Mouse (Mus musculus): ENCODE measurements around the gene Pfdn4.
"Not testable (repeated sequence)": the region's sequence is repeated elsewhere in the genome, so short reads cannot be mapped to it uniquely, and the experiment has no call there.

The Pfdn4 gene

DNA sequence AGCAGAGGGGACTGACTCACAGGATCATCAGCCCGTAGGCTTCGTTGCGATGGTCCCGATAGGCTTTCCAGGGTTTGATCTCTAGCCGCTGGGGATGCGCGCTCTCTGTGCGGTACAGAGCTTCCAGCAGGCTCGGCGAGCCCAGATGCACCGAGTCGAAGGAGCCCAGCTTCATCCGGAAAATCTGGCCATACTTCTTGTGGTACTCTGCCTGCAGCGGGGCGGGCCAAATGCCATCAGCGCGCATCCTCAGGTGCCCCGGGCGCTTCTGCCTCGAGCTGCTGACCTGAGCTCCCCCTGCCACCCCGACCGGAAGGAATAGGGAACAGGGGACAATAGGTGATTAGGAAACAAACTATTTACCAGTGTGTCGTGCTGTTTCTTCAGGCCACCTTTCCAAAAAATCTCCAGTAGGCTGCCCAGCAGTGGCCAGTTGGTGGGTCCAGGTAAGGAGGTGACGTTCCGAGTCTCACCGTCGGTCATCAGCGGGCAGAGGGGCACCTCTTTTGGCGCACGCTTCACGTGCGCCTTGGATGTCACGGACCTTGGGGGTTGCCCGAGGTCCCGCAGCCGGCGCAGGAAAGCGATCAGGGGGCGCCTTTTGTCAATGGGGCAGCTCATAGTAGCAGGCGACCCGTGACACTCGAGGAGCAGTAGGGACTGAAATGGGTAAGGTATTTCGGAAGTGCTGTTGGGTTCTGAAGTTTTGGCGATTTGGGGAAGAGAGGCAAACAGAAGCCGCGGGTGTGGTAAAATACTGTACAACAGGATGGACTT, at the start of gene Pfdn4:
Gene Pfdn4 (plus strand): TSS at position 275 of the 777 bp plus-strand sequence.
- no peak for DNase-seq (ENCODE audit: low spot score)

DNA sequence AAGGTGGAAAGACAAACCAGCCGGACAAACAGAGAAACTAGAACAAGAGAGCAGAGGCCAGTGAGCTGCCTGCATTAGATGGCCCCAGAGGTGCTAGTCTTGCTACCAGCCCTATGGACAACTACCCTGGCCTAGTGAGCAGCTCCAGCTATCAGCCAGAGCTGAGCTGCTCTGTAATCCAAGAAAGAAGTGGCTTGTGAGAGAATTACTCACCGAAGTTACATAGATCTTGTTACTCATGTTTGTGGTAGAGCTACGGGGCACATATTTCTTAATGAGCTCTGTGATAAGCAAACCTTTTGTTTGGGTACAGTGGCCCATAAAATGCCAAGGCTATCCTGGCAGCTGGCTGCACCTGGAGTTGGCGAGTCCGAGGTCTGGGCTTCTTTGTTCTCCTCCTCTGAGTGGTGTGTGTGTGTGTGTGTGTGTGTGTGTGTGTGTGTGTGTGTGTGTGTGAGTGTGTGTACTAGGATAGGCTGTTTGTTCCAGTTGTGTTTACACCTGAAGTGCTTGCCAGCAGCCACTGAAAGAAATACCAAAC, 49.3 kb upstream of the Pfdn4 start:
- no peak for DNase-seq (ENCODE audit: low spot score)

DNA sequence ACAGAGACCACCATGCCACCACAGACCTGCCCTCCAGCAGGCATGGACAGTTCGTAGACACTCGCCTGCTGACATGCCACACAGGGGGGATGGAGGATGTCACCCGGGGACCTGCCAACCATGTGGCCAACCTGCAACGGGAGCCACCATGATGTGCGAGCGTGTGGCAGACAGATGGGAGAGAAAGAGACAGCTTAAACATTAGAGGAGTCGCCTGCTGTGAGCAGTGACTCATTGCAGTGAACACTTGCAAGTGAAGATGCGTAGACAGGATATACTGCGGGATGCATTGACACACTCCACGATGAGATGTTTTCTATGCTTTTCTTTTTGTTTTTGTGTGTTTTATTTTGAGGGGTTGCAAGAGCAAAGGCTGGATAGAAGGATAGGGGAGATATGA, 48.6 kb upstream of the Pfdn4 start:
- no peak for DNase-seq (ENCODE audit: low spot score)

DNA sequence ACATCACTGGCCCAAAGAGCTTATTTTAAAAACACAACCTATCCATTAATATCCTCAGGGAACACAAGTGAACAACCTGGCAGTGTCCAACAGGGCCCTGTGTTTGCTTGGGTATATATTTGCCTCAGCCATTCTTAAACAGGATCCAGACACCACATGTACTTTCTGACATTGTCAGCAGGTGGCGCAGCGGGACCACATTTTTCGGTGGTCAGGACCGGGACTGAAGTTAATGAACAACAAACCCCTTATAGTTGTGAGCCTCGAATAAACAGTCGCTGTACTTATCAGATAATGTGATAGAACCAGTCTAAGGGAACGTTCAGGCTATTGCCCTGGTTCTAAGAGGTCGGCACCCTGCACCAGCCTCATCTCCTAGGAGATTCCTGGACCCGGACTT, 45.3 kb upstream of the Pfdn4 start:
- peak; percentile 44 for DNase-seq (ENCODE audit: low spot score)

DNA sequence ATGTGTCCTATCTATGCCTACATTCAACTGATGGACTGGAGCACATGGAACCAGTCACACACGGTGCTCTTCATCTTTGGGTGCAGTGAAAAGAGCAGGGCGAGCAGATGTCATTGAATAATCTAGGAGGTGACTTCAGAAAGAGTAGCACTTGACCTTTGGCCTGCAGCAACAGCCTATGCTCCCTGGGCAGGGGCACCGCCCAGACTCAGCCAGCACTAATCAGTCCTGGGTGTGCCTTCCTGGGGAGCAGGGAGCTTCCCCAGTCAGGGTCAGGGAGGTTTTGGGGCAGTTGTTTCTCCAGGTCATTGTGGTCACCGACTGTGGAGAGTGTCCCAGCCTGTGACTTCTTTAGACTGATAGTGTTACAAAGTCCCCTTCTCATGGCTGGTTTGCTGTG, 42.4 kb upstream of the Pfdn4 start:
- DNase-seq (ENCODE audit: low spot score): not testable (repeated sequence)

DNA sequence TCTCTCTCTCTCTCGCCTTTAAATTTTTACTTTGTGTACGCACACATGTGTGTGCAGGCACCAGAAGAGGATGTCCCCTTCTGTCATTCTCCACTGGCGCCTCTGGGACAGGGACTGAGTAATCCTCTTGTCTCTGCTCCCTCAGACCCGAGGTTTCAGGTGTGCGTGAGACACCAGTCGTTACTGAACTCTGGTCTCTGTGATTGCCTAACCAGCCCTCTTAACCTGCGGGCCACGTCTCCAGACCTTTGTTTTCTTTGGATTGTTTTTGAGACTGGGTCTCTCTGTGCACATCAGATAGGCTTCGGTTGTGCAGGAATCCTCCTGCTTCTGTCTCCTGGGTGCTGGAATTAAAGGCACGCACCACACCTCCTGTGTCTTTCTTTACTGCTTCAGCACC, 37.0 kb upstream of the Pfdn4 start:
- DNase-seq (ENCODE audit: low spot score): no peak

DNA sequence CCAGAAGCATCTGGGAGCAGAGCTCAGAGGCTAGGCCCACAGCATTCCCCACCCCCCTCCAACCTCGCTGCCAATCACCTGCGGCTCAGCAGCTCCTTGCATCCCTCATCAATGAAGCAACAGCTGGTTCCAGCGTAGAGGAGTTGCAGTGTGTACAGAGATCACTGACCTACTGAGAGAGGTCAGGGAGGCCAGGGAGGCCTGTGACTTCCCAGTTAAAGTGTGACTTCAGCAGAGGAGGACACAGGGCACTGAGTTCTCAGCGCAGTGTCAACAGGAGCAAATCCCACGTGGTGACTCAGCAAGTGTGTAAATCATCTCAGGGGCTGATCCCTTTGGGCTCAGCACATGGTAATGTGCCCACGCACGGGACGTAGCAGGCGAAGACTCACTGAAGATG, 36.4 kb upstream of the Pfdn4 start:
- DNase-seq (ENCODE audit: low spot score): no peak

DNA sequence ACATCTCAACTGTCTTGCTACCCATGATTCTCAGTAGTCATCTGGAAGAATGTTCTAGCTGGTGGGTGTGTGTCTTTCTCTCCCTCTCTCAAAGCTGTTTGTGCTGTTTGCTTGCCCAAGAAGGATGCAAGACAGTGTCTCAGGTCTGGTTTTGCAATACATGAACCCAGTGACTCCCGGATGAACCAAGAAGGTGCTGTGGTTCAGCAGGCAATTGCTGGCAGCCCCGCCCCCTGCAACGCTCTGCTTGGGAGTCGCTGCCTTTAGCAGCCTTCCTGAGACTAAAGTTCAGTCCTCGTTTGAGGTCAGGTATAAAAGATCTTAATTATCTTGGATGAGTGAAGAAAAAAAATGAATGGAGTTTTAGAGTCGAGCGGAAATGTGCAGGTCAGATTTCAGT, 34.6 kb upstream of the Pfdn4 start:
- DNase-seq (ENCODE audit: low spot score): no peak

DNA sequence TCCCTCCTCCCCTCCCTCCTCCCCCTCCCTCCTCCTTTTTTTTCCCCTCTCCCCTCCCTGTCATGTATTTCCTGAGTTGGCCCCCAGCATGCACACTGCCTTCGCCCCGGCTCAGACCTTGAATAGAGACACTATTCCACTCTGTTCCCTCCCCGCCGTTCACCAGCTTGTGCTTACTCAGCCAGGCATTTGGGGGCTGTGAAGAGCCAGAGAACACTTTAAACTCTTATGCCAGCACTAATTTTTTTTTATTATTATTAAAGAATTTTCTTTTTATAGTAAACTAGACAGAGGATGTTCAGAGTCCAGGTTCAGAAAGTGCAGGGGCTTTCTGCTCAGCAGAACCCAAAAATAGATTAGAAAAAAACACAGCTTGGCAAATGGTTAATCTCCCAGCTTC, 31.4 kb upstream of the Pfdn4 start:
- DNase-seq (ENCODE audit: low spot score): no peak

DNA sequence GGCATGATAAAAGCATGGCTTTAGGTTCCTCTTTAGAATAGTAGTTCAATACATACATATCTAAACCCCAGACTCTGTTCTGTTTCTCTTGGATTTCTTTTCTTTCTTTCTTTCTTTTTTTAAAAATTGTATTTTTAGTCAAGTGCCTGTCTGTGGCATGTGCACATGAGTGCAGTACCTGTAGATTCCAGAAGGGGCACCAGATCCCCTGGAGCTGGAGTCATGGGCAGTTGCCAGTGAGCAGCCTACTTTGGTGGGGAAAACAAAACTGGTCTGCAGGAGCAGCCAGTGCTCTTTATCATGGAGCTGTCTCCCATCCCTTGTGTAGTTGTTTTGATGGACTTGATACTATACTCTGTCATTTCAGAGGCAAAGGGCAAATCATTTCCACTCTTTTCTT, 28.2 kb upstream of the Pfdn4 start:
- peak; percentile 5 for DNase-seq (ENCODE audit: low spot score)

DNA sequence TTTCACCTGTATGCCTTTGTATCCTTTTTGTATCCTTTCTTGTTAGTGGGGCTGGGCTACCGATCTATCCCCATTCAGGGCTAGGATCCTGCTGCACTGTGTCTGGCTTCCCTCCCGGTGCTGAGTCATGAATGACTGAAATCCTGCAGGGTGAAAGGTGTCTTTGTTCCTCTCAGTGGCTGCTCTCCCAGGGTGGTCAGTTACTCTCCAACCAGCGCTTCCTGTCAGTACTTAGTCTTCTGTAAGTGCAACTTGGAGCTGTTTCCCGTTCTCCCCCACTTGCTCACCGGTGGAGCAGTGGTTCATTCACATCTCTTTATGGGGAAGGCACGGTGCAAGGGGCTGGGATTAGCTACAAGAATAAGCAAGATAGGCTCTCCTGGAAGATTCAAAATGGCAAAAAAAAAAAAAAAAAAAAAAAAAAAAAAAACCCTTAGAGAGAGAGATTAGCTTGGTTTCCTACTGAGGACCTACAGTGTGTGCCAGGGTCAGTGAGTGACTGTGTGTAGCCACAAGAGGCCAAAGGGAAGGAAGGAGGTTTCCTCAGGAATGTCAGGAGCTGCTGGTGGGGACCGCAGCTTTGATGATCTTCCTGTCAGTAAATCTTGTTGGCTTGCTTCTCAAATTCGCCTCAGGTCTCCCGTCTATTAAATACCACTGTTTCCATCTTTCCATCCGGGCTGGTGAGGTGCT, 26.5 kb upstream of the Pfdn4 start:
- DNase-seq (ENCODE audit: low spot score): no peak

DNA sequence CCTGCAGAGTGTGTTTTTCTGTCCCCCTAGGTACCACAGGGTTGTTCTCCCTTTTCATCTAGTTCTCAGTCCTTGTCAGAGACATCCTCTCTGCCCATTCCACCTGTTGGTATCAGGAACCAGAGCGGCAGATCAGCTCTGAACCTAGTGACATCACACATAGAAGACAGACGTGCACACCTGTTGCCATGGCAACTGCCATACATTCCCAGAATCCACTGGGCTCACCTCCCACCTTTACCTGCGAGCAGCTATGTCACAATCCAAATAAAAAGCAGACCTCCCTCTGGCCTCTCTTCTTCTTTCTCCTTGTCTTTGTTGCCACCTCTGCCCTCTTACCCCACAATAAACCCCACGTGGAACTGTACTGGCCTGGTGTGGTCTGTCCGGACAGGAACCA, 25.6 kb upstream of the Pfdn4 start:
- DNase-seq (ENCODE audit: low spot score): no peak

DNA sequence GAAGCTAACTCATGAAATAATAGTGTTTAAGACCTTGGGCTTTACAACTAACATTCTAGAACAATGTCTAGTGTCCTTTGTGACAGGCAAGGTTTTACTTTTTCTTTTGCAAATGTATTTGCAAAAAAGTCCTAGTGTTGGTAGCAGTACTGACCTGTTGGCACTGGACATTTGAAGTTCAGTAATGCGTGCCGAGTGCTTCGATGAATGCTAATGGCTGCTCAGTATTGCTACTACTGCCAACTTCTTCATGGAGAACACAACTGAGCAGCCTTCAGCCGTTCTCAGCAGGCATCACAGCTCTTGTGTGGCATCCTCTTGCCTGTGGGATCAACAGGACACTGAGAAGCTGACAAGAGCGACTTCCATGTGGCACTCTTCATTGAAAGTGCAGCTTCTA, 22.1 kb upstream of the Pfdn4 start:
- DNase-seq (ENCODE audit: low spot score): no peak

DNA sequence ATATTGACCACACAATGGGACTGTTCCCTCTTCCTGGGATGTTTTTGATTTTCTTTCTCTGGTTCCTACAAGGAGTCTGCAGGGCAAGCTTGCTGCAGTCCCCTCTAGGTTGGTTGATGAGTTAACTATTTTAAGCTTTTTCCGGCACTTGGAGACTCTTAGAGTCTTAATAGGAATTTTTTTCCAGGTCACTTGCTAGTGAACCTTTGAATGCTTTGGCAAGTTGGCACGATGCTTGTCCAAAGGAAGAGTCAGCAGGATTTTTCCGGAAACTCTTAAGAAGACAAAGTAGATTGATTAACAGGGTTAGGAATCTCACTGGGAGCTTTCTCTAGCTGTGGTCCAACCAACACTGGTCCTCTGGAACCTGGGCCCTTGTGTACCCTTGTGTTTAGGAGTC, 21.1 kb upstream of the Pfdn4 start:
- DNase-seq (ENCODE audit: low spot score): no peak

DNA sequence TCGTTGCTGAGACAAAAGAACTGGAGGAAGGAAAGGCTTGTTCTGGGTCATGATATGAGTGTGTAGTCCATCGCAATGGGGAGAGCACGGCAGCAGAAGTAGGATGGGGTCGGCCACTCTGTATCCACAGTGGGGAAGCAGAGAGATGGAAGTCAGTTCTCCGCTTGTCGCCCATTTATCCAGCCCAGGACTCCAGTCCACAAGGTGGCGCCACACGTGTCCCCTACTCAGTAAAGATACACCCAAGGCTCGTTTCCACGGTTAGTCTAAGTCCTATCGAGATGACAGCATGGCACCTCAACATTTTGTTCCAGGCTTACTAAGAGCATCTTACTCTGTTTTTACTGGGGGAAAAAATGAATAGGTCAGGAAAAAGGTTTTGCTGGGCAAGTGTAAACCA, 20.0 kb upstream of the Pfdn4 start:
- peak; percentile 4 for DNase-seq (ENCODE audit: low spot score)

DNA sequence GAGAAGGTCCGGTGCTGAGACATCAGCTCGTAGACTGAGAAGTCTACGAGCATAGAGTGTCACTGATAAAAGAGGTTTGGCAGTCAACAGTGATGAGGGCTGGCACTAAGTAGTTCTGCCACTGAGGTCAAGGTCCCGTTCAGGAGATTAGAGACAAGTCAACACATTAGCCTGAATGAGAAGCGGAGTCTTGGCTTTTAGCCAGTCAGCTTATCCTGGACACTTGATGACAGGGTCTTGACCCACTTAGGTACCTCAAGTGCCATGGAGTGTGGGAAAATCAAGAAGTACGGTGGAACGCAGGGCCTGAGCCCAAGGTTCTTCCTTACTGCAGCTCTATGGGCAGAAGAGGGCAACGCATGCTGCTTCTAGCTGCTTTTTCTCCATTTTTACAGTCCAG, 19.6 kb upstream of the Pfdn4 start:
- DNase-seq (ENCODE audit: low spot score): no peak

DNA sequence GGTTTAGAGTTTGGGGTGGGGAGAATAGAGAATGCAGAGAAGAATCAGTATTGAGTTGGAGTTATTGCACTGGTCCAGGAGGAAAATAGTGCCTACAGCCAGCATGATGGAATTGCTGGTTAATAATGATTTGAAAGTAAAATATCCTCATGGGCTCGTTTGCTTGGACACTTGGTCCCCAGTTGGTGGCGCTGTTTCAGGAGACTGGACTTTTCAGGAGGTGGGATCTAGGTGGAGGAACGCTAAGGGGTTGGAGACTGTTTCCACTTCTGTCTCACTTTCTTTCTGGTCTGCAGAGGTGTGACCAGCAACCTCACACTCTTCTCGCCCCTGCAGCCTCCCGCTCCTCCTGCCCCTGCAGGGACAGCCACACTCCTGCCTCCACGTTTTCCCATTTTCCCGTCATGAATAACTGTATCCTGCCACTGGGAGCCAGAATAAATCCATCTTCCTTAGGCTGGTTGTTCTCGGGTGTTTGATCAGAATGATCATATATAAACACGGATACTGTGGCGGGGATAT, 14.1 kb upstream of the Pfdn4 start:
- DNase-seq (ENCODE audit: low spot score): no peak

DNA sequence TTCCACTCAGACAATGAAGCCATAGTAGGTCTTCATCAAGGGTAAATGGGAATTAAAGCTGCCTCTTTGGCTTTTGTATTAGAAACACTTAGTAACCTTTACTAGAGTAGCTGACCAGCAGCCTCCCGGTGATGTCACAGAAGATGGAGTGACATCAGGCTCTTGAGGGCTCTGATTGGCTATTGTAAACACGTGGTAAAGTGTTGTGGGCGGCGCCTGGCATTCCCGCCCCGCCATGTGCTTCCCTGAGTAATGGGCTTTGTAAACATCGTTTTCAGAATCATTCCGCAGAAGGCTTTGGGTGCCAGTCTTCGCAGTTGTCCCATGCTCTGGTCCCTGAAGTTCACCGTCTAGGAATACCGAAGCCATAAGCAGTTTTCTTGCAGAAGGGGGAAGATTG, 12.3 kb upstream of the Pfdn4 start:
- DNase-seq (ENCODE audit: low spot score): no peak

DNA sequence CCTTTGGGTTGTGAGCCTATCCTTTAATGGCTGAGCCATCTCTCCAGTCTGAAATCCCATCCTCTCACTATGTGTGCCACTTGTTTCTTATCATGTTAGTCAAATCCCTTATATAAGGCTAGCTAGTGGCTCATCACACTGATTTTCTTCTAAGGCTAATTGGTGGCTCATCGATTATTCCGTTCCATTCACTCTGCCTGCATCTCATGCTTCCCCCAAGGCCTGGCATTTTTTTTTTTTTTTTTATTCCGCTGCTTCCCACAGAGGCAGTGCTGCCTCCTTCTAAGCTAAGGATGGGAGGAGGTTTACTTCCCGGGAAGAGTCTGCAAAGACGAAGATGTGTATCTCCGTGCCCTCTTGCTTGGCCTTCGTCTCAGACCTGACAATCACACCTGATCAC, 9.0 kb upstream of the Pfdn4 start:
- no peak for DNase-seq (ENCODE audit: low spot score)

DNA sequence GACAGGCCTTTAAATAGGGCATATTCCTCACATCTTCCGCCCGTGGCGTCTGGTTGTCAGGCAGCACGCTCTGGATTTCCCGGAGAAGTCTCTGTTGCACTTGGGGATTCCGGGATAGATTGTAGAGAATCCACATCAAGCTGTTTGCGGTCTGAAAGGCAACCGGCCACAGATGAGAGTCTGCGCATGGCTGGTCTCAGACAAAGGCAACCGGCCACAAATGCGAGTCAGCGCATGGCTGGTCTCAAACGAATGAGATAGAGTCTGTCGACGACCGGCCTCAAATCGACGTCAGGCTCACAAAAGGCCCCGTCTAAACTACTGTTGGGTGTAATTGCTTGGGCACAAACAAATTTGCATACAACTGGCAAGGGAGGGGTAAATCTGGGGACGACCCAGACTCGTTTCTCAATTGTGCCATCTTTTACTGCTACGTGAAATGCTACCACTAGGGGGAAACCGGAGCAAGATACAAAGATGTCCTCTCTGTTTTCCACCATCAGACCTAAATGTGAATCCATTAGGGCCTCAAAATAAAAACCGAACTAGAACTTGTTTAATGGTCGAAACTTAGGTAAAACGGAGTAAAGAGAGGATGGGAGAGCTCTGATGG, 8.2 kb upstream of the Pfdn4 start:
- DNase-seq (ENCODE audit: low spot score): no peak

DNA sequence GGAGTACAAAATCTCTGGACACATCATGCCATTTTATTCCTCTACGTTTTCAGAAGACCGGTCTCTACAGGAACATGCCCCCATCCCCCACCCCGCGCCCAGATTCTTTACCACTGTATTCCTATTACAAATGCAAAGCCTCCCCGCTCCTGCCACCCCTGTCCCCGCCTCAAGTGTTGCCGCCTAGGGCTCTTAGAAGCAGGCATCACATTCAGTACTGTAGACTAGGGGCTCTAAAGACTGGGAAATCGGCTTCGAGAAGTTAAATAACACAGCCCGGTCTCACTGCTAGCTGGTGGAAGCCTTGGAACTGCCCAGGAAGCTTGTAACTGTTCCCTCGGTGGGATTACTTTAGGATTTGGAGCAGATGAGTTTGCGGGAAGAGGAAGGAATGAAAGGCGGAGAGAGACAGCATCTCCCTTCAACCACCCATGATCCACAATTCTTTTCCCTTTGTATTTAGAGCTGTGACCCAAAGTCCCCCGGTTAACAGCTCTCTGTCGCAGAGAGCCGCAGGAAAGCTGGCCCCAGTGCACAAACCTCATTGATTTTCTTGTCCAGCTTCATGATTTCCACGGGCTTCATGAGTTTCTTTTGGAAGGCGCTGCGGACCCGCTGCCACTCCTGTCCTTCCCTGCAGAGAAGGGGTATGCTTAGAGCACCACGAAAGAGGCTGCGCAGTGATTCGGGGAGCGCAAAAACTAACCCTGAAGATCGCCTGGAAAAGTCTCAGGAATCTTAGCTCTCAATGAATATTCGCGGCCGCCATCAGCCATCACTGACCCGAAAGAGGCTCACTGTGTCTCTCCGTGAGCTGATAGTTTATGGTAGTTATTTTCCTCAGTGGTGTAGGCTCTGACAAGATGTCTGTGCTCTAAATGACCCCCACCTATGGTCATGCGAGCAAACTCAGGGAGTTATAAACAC, 1.2 kb upstream of the Pfdn4 start:
- no peak for DNase-seq (ENCODE audit: low spot score)

DNA sequence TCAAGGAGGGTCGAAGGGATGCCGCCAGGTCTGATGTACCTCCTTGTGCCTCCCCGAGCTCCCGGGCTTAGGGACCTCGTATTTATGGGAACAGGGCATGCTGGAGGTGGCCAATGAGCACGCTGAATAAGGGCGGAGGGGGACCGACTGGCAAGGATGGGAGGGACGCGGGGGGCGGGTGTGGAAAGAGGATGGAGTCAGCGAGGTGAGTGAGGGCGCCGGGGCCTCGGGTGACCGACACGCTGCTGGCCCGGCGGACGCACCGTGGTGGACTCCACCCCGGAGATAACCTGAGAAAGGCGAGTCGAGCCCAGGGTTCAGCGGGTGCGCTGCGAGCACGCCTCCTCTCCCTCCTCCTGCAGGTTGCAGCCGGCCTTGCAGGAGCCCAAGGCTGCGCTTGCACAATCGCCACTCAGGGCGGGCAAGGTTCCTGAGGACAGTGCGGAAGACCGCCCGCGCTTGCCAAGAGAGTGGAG, 901 bp downstream of the Pfdn4 start, which contains the start of gene Cyp24a1:
Gene Cyp24a1 (minus strand): TSS at position 55 of the 476 bp plus-strand sequence.
- DNase-seq (ENCODE audit: low spot score): no peak
